Mouse (Mus musculus) cerebral cortex, adult 2 months (tissue): ENCODE results near the gene Acad10.

Experiments used
- WGBS: fragments of 180-500 bp; shearing (Covaris S2); methylation state at CpG from one replicate; pipeline ENCODE4 v1.1.7; 2018; 5-methylcytosine and 5-hydroxymethylcytosine counted together

Acad10 gene

DNA sequence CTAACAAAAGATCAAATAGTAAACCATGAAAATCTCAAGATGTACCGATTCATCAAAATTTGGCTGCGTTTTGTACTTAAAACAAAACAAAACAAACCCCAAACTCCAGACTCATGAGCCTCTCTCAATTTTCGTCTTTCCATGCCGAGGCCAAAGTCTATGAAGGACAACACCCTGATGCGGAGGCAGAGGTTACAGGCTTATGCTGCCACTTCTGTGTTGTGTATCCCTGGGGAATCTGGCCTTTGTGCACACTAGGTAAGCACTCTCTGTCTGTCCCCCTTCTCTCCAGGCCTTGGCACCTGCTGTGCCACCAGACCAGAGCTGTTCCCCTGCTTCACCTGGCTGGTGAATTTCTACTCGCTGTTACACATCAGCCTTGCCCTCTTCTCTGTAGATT is 2.7 kb downstream of the Acad10 start:
- 93% methylated on average over 6 of the region's 6 CpGs for WGBS

DNA sequence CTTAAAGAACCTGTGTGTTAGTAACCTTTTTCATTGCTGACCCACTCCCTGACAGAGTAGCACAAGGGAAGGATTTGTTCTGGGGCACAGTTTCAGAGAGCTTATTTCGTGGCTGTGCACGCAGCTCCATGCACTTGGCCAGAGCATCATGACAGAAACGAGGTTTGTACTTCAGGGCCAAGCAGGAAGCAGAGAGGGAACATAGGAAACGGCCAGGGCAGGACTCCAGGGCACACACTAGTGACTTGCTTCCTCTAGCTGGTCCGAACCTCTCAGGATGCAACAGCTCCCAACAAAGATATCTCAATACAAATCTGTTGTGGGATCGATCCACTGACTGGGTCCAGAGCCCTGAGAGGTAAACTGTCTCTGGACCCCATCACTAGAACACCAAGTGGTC is 3.4 kb downstream of the Acad10 start:
- WGBS: 74% methylated on average over 6 of the region's 6 CpGs

DNA sequence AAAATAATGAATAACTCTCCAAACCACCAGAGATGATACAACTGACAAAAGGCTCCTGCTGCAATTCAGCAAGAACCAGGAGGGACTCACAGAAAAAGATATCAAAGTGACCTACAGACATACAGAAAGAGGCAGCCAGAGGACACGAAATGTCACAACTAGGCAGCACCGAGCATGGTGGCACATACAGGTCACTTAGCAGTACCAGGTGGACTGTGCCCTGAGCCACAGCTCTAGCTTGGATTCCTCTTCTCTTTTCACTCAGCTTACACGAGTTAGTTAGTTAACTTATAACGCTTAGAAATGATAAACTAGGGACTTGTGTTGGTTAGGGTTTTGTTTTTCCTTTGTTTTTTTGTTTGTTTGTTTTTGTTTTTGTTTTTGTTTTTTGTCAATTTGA is 5.8 kb downstream of the Acad10 start:
- WGBS: 93% methylated on average over 4 of the region's 4 CpGs

DNA sequence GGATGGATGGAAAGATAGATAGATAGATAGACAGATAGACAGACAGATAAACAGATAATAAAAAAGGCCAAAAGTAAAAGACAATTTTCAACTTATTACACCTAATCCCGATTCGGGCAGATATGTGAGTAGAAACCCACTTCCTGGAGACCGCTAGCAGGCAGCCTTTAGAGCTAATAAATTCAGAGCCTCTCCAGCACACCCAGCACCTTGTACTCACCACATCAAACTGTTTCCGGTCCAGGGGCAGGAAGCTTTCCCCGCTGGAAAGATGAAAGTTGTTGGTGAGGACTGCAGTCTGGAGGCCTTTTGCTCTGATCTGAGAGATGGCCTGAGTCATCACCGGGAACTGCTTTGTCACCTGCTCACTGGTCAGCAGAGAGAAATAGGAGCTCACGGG is 11.2 kb downstream of the Acad10 start:
- WGBS: 86% methylated on average over 7 of the region's 7 CpGs

DNA sequence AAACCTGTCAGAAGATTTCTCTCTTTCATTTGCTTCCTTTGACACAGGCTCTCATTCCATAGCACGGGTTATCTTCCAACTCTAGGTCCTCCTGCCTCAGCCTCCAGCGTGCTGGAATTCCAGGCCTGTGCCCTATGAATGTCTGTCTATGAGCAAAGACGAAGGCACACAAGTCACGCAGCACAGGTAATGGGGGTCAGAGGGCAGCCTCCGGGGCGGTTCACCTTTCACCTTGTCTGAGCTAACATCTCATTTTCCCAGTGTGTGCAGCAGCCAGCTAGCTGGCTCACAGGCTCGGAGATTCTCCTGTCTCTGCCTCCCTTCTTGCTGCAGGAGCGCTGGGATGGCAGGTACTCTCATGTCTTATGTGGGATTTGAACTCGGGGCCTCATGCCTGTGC is 20.7 kb downstream of the Acad10 start:
- 97% methylated on average over 9 of the region's 9 CpGs for WGBS

DNA sequence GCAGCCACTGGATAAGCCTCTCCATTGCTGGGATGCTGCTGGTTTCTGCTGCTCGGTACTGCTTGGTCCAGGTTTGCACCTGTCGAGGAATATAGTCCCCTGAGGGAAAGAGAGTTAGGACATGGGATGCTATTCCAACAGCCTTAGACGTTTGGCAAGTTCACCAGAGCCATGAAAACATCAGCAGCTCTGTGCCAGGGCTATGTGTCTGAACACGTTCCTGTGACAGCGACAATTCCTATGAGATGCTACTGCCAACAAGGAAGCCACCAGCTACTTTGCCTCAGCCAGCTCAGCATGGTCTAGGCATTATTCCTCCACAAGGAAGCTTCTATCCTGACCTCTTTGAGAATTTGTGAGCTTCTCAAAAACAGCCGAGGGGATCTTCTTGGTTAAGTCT is 23.0 kb downstream of the Acad10 start:
- WGBS: 82% methylated on average over 6 of the region's 6 CpGs

DNA sequence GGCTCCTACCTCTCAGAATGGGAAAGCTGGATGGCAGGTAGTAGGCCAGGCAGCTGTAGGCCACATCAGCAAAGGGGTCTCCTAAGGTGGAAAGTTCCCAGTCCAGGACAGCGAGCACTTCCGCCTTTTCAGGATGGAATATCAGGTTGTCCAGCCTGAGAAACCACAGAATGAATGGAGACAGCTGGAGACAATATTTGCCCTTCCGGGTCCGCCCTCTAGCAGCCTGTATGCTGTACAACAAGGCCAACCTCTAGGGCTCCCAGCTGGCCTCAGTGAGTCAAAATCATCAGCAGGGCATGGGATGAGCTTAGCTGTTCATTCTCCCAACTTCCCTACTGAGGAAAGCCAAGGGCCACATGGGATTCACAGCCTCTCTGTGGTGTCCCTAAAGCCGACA is 25.6 kb downstream of the Acad10 start:
- WGBS: 97% methylated on average over 5 of the region's 5 CpGs

DNA sequence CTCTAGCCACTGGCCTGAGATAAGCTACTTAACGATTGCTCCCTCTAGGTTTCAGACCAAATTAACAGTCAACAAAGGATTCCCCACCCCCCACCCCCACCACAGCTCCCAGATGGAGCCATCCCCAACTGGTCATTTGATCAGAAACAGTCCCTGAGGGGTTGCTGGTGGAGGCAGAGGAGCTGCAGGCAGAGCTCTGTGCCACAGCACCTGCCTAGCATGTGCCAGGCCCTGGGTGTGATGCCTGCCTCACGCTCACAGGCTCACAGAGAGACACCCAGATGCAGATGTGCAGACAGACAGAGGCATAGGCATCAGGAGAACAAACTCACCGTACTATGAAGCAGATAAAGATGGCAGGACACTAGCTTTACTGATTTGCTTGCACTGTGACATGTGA is 27.5 kb downstream of the Acad10 start:
- 58% methylated on average over 3 of the region's 3 CpGs for WGBS

DNA sequence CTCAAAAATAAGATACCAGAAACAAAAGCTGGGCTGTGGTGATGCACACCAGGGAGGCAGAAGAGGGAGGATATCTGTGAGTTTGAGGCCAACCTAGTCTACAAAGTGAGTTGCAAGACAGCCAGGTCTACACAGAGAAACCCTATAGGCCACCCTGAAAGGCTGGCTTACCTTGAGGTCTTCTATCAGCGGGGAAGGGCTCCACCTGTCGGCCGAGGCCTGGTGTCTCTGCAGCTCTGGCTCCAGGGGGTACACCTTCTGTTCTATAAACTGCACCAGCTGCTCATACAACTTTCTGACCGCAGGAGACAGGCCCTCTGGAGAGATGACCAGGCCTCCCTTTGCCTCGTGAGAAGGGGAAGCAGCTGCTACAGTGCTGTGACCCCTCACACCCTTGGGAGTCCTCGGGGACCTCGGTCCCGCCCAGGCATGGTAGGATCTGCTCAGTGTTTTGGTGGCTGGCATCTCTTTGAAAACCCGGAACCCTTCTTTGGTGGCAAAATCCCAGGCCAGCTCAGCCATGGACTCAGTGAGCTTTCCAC is 29.1 kb downstream of the Acad10 start:
- 71% methylated on average over 9 of the region's 9 CpGs for WGBS

DNA sequence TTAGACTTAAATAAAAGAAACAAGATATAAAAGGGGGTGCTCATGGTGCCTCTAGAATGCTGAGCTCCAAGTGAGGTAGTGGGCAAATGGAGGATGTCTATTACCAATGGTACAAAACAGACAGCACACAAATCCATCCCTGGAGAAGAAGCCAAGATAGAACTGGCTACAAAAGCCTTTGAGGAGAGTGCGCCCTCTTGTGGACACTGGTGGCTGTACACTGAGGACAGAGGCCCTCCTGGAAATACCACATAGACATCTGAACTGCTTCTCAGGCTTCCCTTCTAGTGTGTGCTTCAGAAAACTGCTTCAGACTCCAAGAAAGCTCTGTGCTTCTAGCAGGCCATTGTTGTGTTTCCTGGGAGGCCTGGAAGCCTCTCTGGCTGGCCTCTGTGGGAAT is 32.4 kb downstream of the Acad10 start:
- WGBS: 0% methylated on average over 1 of the region's 1 CpGs

DNA sequence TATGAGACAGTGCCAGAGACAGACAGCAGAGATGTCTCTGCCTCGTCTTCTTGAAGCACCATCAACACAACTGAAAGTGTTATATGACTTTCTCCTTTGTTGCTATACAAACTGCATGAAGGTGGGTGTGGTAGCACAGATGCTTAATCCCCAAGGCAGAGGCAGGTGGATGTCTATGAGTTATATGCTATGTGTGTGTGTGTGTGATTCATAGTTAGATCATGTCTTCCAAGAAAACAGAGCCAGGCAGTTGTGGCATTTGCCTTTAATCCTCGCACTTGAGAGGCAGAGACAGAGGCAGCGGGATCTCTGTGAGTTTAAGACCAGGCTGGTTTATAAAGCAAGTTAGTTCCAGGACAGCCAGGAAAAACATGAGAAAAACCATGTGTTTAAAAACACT is 37.1 kb downstream of the Acad10 start:
- 64% methylated on average over 3 of the region's 3 CpGs for WGBS

DNA sequence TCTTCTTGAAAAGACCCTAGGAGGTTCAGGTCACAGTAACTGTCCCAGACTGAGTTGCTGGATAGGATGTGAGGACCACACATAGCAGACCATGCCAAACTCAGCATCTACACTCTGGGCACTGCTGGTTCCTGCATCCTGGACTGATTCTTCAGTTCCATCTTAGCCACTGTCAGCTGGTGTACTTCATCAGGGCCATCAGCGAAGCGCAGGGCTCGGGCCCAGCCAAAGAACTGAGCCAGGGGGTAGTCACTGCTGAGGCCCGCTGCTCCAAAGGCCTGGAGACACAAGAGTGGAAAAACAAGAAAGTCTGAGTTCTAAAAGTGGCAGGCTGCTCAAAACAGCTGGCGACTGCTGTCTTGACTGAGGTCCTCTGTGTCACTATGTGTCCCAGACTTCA is 39.2 kb downstream of the Acad10 start:
- WGBS: 95% methylated on average over 5 of the region's 5 CpGs

DNA sequence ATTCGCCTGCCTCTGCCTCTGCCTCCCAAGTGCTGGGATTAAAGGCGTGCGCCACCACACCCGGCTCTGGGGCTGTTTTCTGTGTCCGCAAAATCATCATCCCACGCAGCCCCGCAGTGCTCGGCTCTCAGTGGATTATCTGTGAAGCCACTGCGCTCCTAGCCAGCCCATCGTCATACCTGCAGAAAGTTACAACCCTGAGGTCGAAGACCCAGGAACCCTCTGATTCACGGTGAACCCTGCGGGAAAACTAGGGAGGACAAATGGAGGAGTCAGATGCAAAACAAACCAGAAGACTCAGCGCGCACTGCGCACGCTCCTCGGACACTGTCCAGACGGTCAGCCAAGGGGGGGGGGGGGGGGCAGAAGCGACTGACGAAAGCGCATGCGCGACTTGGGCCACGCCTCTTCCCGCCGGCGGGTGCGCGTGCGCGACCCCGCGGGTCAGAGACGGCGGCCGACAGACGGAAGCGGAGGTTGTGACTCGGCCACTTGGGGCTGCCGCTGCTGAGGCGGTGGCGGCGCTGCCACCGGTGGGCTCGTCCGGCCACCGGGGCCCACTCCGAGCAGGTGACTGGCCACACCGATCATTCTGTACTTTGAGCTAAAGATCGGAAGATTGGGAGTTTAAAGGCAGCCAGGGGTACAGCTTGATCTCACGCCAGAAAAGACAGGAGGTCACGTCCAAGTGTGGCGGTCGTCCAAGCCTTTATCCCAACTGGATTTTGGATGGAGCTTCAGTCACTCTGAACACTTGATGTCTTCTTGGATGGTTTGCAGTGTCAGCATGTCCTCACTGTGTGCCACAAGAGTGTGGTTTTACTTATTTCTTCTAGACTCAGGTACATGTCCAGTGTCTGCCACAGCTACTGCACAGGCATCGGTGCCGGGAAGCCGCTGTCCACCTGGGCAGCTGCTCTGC is 41.5 kb downstream of the Acad10 start, which contains the start of gene Acad12:
TSS of gene Acad12 (minus strand) at position 347 of the 922 bp plus-strand sequence.
- WGBS: under 1% methylated on average over 57 of the region's 58 CpGs

DNA sequence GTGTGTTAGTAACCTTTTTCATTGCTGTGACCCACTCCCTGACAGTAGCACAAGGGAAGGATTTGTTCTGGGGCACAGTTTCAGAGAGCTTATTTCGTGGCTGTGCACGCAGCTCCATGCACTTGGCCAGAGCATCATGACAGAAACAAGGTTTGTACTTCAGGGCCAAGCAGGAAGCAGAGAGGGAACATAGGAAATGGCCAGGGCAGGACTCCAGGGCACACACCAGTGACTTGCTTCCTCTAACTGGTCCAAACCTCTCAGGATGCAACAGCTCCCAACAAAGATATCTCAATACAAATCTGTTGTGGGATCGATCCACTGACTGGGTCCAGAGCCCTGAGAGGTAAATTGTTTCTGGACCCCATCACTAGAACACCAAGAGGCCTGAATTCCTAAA is 45.4 kb downstream of the Acad10 start:
- WGBS: 79% methylated on average over 3 of the region's 3 CpGs

DNA sequence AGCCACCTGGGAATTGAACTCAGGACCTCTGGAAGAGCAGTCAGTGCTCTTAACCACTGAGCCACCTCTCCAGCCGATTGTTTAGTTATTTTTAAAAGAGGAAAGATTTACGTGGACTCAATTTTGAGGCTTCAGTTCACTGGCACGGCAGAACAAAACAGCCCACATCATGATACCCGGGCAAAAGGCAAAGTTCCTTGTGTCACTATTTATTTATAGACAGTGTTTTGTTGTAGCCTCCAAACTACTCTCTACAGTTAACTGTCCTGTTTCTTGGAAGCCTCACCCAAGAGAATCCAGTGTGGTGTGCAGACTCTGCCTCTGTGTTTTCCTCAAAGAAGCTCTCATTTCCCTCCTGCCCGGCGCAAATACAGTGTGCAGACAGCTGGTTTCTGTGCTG is 48.3 kb downstream of the Acad10 start:
- 85% methylated on average over 6 of the region's 6 CpGs for WGBS

DNA sequence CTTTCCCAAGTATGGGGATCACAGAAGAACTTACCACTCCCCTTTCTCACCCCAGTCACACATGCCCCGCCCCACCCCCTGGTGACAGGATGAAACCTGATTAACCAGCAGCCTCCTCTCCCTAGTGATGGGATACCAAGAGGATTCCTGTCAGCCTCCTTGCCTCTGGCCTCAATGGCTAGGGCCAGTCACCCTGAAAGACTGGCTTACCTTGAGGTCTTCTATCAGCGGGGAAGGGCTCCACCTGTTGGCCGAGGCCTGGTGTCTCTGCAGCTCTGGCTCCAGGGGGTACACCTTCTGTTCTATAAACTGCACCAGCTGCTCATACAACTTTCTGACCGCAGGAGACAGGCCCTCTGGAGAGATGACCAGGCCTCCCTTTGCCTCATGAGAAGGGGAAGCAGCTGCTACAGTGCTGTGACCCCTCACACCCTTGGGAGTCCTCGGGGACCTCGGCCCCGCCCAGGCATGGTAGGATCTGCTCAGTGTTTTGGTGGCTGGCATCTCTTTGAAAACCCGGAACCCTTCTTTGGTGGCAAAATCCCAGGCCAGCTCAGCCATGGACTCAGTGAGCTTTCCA is 50.7 kb downstream of the Acad10 start:
- WGBS: 69% methylated on average over 8 of the region's 8 CpGs

DNA sequence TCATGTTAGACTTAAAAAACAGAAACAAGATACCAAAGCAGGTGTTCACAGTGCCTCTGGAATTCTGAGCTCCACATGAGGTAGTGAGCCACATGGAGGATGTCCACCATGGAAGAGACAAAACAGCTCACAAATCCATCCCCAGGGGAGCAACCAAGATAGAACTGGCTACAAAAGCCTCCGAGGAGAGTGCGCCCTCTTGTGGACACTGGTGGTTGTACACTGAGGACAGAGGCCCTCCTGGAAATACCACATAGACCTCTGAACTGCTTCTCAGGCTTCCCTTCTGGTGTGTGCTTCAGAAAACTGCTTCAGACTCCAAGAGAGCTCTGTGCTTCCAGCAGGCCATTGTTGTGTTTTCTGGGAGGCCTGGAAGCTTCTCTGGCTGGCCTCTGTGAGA is 54.2 kb downstream of the Acad10 start:
- 0% methylated on average over 2 of the region's 2 CpGs for WGBS

DNA sequence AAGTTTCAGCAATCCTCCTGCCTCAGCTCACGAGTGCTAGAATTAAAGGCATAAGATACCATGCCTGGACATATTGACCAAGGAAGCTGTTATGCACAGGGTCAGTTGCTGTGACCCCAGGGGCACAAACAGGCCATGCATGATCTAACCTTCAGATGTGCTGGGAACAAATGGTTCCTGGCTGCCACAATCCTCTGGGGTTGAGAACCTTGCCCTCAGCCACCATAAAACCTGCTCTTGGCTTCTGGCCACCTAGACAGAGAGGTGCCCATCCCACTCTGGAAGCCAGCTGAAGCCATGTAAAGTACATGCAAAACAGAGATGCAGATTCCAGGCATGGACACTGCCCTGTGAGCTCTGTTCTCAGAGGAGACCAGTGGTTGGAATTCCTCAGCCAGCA is 56.5 kb downstream of the Acad10 start:
- 88% methylated on average over 1 of the region's 1 CpGs for WGBS

DNA sequence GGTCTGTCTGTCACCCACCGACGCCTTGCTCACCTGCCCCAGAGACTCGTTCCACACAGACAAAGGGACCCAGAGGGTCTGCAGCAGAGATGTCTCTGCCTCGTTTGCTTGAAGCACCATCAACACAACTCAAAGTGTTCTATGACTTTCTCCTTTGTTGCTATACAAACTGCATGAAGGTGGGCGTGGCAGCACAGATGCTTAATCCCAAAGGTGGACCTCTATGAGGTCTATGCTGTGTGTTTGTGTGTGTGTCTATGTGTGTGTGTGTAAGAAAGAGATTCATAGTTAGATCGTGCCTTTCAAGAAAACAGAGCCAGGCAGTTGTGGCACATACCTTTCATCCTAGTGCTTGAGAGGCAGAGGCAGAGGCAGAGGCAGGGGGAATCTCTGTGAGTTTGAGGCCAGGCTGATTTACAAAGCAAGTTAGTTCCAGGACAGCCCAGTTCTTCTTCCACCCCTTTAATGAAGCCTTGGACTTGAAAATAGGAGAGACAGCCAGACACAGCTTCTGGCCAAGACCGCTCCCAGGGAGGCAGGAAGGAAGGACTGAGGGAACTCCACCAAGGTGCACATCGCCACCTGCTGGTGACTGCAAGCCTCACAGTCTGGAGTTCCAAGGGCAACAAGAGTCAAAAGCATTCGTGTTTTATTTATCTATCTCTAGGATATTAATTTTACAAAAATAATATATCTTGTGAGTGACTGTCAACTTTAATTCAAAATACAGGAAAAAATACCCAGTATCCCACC is 58.6 kb downstream of the Acad10 start:
- WGBS: 40% methylated on average over 9 of the region's 9 CpGs

DNA sequence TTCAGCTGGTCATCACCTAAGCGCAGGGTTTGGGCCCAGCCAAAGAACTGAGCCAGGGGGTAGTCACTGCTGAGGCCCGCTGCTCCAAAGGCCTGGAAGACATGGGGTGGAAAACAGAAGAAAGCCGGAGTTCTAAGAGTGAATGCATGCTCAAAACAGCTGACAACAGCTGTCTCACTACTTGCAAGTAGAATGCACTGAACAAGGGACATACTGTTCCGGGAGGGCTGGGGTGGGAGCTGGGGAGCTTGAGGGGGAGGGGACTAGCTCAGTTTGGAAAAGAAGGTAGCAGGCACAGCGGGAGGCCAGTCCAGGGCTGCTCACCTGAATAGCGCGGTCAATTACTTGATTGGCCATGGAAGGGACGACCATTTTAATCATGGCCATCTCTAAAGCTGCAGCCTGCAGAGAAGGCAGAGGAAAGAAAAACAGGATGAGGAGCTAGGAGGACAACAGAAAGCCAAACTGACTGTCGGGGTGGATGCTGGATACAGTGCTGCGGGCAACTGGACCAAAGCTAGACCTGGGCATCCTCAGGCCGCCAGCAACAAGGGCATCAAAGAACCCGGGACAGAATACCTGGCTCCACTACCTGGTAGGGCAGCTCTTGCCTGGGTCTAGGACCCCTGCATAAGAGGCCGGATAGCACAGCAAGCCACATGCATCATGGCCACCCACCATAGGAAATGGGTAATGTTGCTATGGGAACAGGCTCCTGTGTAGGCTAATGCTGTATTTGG is 61.3 kb downstream of the Acad10 start:
- whole genome bisulfite sequencing: 77% methylated on average over 13 of the region's 13 CpGs

DNA sequence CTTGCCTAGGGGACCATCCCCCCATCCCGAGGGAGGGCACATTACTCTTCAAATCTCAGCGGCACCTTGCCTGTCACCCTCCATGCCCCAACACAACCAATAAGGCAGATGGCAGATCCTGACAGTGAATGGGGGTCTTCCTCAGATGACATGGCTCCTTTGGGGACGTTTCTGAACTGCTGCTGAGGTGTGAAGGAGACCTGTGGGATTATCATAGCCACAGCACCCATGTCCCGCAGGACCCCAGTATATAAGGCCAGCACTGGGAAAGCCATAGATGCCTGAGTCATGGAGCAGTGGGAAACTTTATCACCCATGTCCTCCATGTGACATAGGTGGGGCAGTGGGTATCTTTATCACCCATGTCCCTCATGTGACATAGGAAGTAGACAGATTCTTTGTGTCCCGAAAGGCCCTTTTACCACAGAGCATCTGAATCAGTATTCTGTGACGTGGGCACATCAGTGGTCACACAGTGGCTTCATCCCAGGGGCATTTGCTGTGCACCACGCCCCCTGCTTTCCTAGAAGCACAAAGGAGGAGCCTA is 62.2 kb downstream of the Acad10 start:
- WGBS: 89% methylated on average over 7 of the region's 7 CpGs
